Mouse (Mus musculus): ENCODE results near the gene Vars.

DNA sequence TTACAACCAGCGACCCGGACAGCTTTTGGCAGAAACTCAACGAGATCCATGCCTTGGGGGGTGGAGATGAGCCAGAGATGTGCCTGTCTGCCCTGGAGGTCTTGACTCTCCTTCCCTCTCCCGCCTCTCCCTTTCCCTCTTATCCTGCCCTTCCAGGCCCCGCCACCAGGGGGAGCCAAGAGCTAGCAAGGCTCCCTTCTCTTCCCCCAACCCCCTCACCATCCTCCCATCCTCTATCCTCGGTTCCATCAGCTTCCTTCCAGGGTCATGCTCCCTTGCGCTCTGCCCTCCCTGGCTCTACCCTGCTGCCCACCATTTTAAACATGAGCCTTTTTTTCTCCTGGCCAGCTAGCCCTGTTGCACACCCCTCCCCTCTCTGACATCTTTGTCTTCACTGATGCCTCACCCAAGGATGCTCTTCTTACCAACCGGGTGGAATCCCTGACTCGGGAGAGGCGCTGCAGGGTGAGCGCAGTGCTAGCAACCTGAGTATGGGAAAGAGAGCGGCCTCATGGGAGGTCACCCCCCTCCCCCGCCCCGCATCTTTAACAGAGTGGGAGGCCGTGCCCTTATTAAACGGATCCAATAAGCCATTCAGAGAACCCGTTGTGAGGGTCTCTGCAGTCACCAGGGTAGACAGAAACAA lies 20.5 kb downstream of the Vars start:
- TF ChIP-seq CTCF (conservative IDR thresholded peaks at IDR 0.05; ENCODE audit: low read length) (peak; percentile 93), POU5F1 (IDR thresholded peaks at IDR 0.05; ENCODE audit: borderline replicate concordance, low read length) (no peak)
